Mouse (Mus musculus) urinary bladder, postnatal 10 days (tissue): ENCODE measurements around the gene Nlgn2.

Experiments used
- DNase-seq: peaks from one replicate; pipeline ENCODE4 v3.0.0; 2022; ENCODE audit warnings: low spot score

The Nlgn2 gene

DNA sequence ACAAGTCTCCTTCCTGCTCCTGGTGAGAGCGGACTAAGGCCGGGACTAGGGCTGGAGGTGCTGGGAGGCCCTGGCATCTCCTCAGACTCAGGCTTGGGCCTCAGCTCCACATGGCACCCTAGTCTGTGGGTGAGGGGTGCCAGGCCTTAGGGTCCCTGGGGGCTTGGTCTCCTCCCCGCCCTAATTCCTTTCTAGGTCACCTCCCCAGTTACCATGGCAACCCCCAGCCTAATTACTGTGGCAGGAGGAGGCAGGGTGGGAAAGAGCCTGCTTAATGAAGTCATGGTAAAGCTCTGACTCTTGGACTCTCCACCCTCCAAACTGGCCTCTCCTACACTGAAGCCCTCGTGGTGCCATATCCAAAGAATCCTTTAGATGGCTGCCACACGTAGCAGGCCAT is 8.8 kb downstream of the Nlgn2 start:
- DNase-seq = no peak

DNA sequence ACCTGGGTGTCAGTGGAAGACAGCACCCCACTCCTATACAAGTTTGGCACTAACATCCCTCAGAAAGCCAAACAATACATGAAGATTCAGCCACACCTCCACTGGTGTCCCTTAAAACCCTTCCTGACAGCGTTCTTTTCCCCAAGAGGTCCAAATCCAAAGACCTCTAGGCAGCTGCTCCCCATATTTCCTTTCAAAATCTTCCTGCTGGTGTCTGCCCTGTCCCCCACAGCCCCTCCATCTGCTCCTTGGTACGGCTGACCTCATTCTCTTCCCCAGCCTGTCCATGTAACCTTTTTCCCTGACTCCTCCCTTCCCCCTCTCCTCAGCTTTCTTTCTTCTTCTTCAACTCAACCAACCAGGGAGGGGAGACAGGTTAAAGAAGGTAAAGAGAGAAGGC is 14.1 kb downstream of the Nlgn2 start:
- DNase-seq = no peak

DNA sequence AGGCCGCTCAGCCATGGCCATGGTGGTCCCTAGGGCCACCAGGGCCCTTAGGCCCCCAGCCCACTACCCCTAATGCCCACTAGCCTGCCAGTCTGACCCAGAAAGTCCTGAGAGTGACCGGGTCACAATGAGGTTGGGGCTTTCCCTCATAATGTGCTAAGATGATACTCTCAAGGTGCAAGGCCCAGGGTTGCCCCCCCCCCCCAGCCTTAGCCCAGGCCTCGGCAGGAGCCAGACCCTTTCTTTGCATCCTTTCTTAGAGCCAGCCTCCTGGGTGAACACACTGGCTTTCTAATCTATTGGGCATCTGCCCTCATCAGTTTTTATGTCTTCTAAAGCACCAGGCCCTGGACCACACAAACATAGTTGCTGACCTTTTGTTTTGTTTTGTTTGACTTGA is 15.5 kb downstream of the Nlgn2 start, which contains the start of gene Spem1:
Spem1 (minus strand) TSS at position 101 of the 400 bp plus-strand sequence.
- DNase-seq = no peak

GRCm38 (mm10) chr11:69818871-69819270 is 18.7 kb downstream of the Nlgn2 start:
- no peak for DNase-seq

DNA sequence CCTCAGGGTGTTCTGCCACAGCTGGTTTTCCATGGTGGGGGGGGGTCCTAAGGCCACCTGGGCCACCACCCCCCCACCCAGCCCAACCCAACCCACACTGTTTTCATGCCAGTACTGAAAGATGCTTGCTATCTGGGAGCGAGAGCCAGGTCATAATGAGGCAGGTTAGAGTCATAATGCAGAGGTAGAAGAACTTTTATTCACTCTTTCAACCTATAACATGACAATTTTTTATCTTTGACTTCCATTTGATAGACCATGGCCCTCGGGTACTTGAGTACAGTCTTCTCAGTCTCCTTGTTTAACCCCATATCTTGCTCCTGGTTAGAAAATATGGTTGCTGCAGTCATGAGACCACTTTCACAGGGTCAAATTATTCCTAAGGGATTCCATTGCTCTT is 19.2 kb downstream of the Nlgn2 start, which contains the start of gene Spem2:
Spem2 (minus strand) TSS at position 101 of the 400 bp plus-strand sequence.
- no peak for DNase-seq

- no peak for DNase-seq
Observed at GRCm38 (mm10) chr11:69816520-69816919, 21.1 kb downstream of the Nlgn2 start.

- no peak for DNase-seq
Observed at GRCm38 (mm10) chr11:69815155-69815554, 22.4 kb downstream of the Nlgn2 start, which contains the start of gene Gm39566. Gm39566 (minus strand) TSS chr11:69815298.

GRCm38 (mm10) chr11:69810280-69810679 is 27.3 kb downstream of the Nlgn2 start:
- DNase-seq = no peak

DNA sequence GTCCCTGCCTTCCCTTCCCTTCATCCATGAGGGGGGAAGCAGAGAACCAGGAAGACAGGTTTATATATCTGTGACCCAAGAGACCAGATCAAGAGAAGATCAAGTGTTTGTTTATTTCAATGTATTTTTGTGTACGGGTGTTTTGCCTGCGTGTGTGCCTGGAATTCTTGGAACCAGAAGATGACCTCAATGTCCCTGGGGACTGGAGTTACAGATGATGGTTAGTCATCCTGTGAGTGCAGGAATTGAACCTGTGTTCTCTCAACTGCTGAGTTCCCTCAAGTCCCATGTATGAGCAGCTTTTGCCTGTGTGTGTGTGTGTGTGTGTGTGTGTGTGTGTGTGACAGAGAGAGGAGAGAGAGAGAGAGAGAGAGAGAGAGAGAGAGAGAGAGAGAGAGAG is 29.9 kb downstream of the Nlgn2 start:
- DNase-seq = no peak

DNA sequence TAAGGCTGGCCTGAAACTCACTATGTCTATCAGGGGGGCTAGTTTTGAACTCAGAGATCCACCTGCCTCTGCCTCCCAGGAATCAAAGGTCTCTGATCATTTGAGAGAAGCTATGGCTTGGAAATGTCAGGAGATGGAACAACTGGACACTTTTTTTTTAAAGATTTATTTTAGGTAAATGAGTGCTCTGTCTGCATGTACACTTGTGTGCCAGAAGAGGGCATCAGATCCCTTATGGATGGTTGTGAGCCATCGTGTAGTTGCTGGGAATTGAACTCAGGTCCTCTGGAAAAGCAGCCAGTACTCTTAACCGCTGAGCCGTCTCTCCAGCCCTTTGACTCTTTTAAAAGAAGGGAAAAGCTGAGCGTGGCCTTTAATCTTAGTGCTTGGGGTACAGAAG is 31.2 kb downstream of the Nlgn2 start:
- no peak for DNase-seq

DNA sequence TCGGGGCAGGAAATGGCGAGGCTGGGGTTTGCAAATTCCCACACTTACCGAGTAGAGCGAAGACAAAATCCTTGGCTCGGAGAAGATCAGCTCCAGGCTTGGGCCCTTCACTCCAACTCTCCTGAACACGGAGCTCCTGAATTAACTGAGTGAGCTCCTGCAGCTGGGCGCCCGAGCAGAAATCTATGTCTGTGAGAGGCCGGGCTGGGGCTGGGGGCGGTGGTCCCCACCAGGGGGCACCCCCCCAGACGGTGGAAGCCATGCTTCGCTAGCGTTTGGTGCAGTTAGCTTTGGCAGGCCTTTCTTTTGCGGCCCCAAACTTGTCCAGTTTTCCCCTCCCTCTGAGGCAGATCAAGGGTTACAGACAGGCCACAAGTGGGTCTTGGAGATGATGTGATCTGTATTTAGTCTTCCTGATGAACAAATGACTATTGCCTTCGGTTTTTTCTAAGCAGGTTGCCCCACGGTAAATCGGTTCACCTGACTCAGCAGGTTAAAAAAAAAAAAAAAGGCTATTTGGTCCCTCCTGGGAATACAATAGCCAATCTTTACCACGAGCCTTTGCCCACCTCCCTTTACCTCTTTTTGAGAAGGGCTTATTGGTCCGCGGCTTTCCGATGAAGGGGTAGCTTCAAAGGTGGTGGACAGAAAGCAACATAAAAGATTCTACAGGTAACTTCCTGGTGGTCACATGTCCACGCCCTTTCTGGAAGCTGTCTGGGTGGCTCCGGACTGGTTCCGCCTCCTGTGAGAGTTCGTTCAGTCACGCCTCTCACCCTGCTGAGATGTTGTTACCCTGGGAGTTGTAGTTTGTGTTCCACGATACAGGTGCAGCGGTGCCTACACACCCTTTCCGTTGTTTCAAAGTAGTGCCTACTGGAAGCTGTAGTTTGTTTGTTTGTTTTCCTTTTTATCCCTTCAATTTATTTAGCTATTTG is 32.3 kb downstream of the Nlgn2 start, which contains the start of gene Tmem102:
Tmem102 (minus strand) TSS at position 653 of the 938 bp plus-strand sequence.
- DNase-seq = no peak

- no peak for DNase-seq
Observed at GRCm38 (mm10) chr11:69804652-69804940, 33.0 kb downstream of the Nlgn2 start.

DNA sequence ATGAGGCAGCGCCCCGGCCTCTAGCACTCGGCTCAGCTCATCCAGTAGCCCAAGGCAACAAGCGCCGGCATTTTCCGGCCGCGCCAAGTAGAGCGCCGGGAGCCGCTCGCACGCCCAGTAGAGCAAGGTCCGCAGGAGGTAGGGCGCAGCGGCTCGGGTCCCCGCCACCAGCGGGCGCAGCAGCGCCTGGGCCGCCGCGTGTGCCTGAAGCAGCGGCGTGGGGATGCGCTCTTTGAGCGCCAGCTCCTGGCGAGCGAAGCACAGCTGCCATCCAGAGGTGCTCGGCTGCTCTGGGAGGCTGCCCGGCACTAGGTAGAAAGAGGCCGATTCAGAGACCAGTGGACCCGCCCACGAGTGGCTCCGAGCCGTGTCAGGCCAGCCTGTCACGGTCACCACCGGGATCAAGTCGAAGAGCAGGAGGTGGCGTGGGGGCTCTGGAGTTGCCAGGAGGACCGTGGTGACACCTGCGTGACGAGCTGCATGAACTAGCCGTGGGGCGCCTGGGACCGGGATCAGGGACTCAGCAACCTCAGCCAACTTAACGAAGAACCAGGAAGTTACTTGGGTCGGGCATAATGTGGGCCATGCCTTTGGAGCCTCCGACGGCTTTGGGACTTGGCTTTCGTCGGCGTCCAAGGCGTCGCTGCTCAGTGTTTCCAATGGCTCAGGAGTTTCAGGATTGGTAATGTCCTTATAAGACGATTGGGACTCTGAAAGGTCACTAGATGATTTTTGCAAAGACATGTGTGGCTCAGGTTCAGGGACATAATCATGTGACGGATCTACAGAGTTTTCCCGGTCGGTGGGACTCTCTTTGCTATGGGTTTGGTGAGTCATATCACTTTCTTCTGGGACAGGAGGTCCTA is 33.6 kb downstream of the Nlgn2 start:
- no peak for DNase-seq

DNA sequence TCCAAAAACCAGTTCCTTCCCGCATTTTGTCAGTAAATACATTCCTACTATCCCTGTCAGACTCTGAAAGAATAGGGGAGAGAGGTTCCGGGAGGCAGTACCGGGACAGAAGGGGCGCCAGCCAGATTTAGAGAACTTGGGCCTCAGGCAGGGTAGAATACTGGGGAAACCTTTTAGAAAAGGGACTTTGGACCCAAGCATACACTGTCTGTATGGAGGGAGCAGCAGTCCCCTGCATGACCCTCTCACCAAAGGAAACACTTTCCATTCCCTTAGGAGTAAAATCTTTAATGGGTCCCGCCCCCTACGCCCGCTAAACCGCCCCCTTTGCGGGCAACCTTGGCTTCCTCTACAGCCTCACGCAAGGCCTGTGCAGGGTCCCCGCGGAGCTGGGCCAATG is 34.3 kb downstream of the Nlgn2 start:
- no peak for DNase-seq

DNA sequence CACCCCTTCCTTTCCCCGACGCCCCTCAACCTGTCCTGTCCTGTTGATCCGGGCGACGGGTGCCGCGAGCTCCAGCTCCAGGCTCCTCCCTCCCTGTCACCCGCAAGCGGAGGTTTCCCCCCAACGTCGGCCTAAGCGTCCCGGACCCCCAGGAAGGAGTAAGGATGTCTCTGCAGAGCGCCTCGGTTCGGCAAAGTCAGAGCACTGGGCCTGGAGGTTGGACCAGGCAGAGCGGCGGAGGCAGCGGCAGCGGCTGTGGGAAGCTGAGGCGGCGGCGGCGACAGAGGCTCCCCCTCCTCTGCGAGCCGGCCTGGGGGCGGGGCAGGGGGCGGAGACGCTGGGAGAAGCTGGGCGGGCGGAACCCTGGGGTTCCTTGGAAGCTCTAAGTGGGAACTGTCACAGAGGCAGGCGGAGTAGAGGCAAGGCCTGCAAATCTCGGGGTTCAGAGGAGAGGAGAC is 34.9 kb downstream of the Nlgn2 start:
- DNase-seq = no peak

DNA sequence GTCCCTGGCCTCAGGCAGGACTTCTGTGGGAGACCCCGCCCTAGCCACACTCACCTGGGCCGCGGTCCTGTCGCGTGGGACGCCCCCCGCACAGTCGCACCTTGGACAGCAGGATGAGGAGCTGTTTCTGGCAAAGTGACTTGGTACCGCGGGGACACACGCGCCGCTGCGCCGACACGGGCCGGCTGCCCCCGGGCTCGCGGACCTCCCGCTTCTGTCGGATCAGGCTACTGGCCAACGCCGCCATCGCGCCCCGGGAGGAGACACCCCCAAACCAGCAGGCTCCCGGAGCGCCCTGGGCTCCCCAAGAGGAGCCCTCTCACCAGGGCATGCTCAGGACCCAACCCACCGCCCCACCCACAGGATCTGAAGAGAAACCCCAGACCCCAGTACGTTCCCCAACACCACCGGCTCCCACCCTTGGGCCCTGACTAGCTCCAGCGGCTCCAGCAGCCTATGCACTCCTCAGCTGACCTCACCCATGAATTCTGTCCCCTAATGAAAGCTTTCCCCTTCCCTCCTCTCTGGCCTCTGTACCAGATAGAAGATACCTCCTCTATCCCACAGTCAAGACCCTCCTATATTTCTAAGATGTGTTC is 36.1 kb downstream of the Nlgn2 start, which contains the start of gene Fgf11:
Fgf11 (minus strand) TSS at position 479 of the 599 bp plus-strand sequence.
- DNase-seq = no peak

- no peak for DNase-seq
Observed at GRCm38 (mm10) chr11:69800392-69801197, 37.0 kb downstream of the Nlgn2 start.

DNA sequence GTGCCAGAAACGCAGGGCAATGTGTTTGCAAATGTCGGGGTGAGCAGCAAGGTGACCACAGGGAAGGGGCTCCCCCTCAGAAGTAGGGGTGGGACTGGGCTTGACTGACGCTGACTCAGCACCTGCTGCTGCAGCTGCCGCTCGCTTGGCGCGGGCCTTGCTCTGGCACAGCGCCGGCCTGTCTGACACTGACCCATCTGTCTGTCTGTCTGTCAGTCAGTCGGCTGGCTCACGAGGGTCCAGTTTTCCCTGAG is 37.5 kb downstream of the Nlgn2 start:
- DNase-seq = no peak

- DNase-seq = no peak
Observed at GRCm38 (mm10) chr11:69799394-69800137, 38.0 kb downstream of the Nlgn2 start.

- DNase-seq = no peak
Observed at GRCm38 (mm10) chr11:69797924-69798323, 39.7 kb downstream of the Nlgn2 start.

- DNase-seq = no peak
Observed at GRCm38 (mm10) chr11:69795983-69796435, 41.6 kb downstream of the Nlgn2 start.
